Mouse (Mus musculus) heart, embryonic 13.5 days (tissue): ENCODE measurements around the gene Vps36. TPM values are rescaled to one million over a fixed set of nuclear protein-coding genes. Genes with fewer than 3 reads are reported as not detected.

Experiments used
- ATAC-seq: fragments of 200-750 bp; cut with Nextera tagmentation; 2 replicates; pipeline ENCODE4 v1.8.0; 2017; ENCODE audit warnings: moderate TSS enrichment; ENCODE audit not compliant: insufficient number of reproducible peaks, low FRiP score, low TSS enrichment; ENCODE audit errors: extremely low read depth
- H3K27ac ChIP-seq: fragments of 300-500 bp; sonication (generic); replicated peaks from 2 replicates; pipeline ENCODE4 v1.5.1; 2015; ENCODE audit warnings: moderate library complexity, mild to moderate bottlenecking, inconsistent platforms
- H3K27me3 ChIP-seq: fragments of 300-500 bp; sonication (generic); replicated peaks from 2 replicates; pipeline ENCODE4 v1.6.1; 2015; ENCODE audit warnings: mild to moderate bottlenecking, inconsistent platforms
- H3K36me3 ChIP-seq: fragments of 300-500 bp; sonication (generic); 2 replicates; pipeline ENCODE4 v1.6.1; 2015; ENCODE audit warnings: mild to moderate bottlenecking, inconsistent platforms
- H3K4me1 ChIP-seq: fragments of 300-500 bp; sonication (generic); 2 replicates; pipeline ENCODE4 v1.6.1; 2015; ENCODE audit warnings: inconsistent platforms
- H3K4me2 ChIP-seq: fragments of 300-500 bp; sonication (generic); 2 replicates; pipeline ENCODE4 v1.6.1; 2015; ENCODE audit warnings: inconsistent platforms, mild to moderate bottlenecking, moderate library complexity
- H3K4me3 ChIP-seq: fragments of 300-500 bp; sonication (generic); 2 replicates; pipeline ENCODE4 v1.5.1; 2015; ENCODE audit warnings: moderate library complexity, mild to moderate bottlenecking, inconsistent platforms
- H3K9ac ChIP-seq: fragments of 300-500 bp; sonication (generic); 2 replicates; pipeline ENCODE4 v1.6.1; 2015; ENCODE audit warnings: inconsistent platforms, mild to moderate bottlenecking, moderate library complexity
- H3K9me3 ChIP-seq: fragments of 300-500 bp; sonication (generic); 2 replicates; pipeline ENCODE4 v1.6.1; 2016; ENCODE audit warnings: inconsistent platforms
- WGBS: fragments of 180-500 bp; shearing (Covaris S2); methylation state at CpG from one replicate; pipeline ENCODE4 v1.1.7; 2015; ENCODE audit warnings: mixed read lengths; 5-methylcytosine and 5-hydroxymethylcytosine counted together
- polyA plus RNA-seq: library from polyadenylated mRNA; unstranded; fragments of >200 nt; fragmentation: Nextera tagmentation; extraction: Ambion mirVana; gene quantifications from 2 replicates; pipeline ENCODE4 v1.2.1, GENCODE M21; 2015

The Vps36 gene
- polyA plus RNA-seq, 1 experiment from 2014 or later, result 22.6 TPM

- 52% methylated on average over 8 of the region's 8 CpGs for WGBS
- H3K4me3 ChIP-seq, result peak overlapping the region; percentile 71
- H3K9ac ChIP-seq, result peak overlapping the region; percentile 47; the same call in 1 of the 2 replicates
- peaks cover 14% of the 10 kb centered on the region; the same call in 1 of the 2 replicates for H3K27me3 ChIP-seq
- peaks cover 19% of the 10 kb centered on the region for H3K4me1 ChIP-seq
- H3K4me2 ChIP-seq, result peak overlapping the region; percentile 94
- peaks cover 24% of the 10 kb centered on the region for H3K36me3 ChIP-seq
- no peaks in the 10 kb centered on the region for H3K9me3 ChIP-seq
- H3K27ac ChIP-seq, result peak overlapping the region; percentile 57
- no peak for ATAC-seq
Measured at GRCm38 (mm10) chr8:22226361-22226760, 33.8 kb downstream of the Vps36 start.

- under 1% methylated on average over 39 of the region's 39 CpGs for WGBS
- peak within 1 kb of the TSS; percentile 83 for H3K9ac ChIP-seq
- peaks cover 16% of the 10 kb centered on the region for H3K36me3 ChIP-seq
- peaks cover 14% of the 10 kb centered on the region; the same call in 1 of the 2 replicates for H3K27me3 ChIP-seq
- peak within 1 kb of the TSS; percentile 71 for H3K4me3 ChIP-seq
- H3K4me2 ChIP-seq, result peak within 1 kb of the TSS; percentile 94
- ATAC-seq, result peak; percentile 68
- no peaks in the 10 kb centered on the region for H3K9me3 ChIP-seq
- H3K27ac ChIP-seq, result peak within 1 kb of the TSS; percentile 78
- peaks cover 19% of the 10 kb centered on the region for H3K4me1 ChIP-seq
Measured at GRCm38 (mm10) chr8:22227061-22227877, 34.7 kb downstream of the Vps36 start, which contains the start of gene Thsd1. Thsd1 (plus strand) TSS chr8:22227313.

GRCm38 (mm10) chr8:22228621-22229020 lies 36.0 kb downstream of the Vps36 start:
- H3K9ac ChIP-seq, result peak overlapping the region; percentile 83
- WGBS, result 39% methylated on average over 7 of the region's 7 CpGs
- peak overlapping the region; percentile 71 for H3K4me3 ChIP-seq
- ATAC-seq, result no peak
- peaks cover 14% of the 10 kb centered on the region; the same call in 1 of the 2 replicates for H3K27me3 ChIP-seq
- H3K9me3 ChIP-seq, result no peaks in the 10 kb centered on the region
- H3K27ac ChIP-seq, result peak overlapping the region; percentile 78
- peaks cover 19% of the 10 kb centered on the region for H3K4me1 ChIP-seq
- peaks cover 5% of the 10 kb centered on the region for H3K36me3 ChIP-seq
- H3K4me2 ChIP-seq, result peak overlapping the region; percentile 94

DNA sequence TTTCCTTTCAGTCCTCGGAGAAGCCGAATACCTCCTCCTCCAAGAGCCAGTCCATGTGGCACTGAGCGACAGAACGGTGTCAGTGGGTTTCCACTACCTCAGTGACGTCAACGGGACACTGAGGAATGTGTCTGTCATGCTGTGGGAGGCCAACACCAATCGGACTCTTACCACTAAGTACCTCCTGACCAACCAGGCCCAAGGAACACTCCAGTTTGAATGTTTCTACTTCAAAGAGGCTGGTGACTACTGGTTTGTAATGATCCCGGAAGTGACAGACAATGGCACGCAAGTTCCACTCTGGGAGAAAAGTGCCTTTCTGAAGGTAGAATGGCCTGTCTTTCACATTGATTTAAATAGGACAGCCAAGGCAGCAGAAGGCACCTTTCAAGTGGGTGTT lies 50.4 kb downstream of the Vps36 start:
- Histone ChIP-seq H3K4me1 (peaks cover 4% of the 10 kb centered on the region; the same call in 1 of the 2 replicates), H3K4me3 (no peak overlapping the region), H3K27me3 (no peaks in the 10 kb centered on the region), H3K9me3 (no peaks in the 10 kb centered on the region), H3K9ac (no peak overlapping the region), H3K27ac (no peak overlapping the region), H3K4me2 (no peak overlapping the region), H3K36me3 (peaks cover 11% of the 10 kb centered on the region)
- WGBS, result 78% methylated on average over 9 of the region's 9 CpGs
- ATAC-seq, result no peak

GRCm38 (mm10) chr8:22245663-22246062 lies 53.1 kb downstream of the Vps36 start:
- Histone ChIP-seq H3K4me3 (no peak overlapping the region), H3K9me3 (no peaks in the 10 kb centered on the region), H3K4me2 (no peak overlapping the region), H3K36me3 (0 out of 2 replicates have a peak, but pooled peaks cover under 1% of the 10 kb centered on the region), H3K27ac (no peak overlapping the region), H3K4me1 (peaks cover 4% of the 10 kb centered on the region; the same call in 1 of the 2 replicates), H3K27me3 (no peaks in the 10 kb centered on the region), H3K9ac (no peak overlapping the region)
- no peak for ATAC-seq
- 50% methylated on average over 1 of the region's 1 CpGs for WGBS

- 85% methylated on average over 12 of the region's 12 CpGs for WGBS
- ATAC-seq, result no peak
Measured at GRCm38 (mm10) chr8:22247956-22248355, 55.3 kb downstream of the Vps36 start.

GRCm38 (mm10) chr8:22249080-22249479 lies 56.5 kb downstream of the Vps36 start:
- peaks cover 27% of the 10 kb centered on the region for H3K36me3 ChIP-seq
- no peak for ATAC-seq
- no peak overlapping the region for H3K4me2 ChIP-seq
- no peaks in the 10 kb centered on the region for H3K27me3 ChIP-seq
- no peak overlapping the region for H3K4me3 ChIP-seq
- H3K27ac ChIP-seq, result no peak overlapping the region
- WGBS, result 75% methylated on average over 9 of the region's 9 CpGs
- H3K4me1 ChIP-seq, result no peaks in the 10 kb centered on the region; the same call in 1 of the 2 replicates
- no peak overlapping the region for H3K9ac ChIP-seq
- H3K9me3 ChIP-seq, result peaks cover 3% of the 10 kb centered on the region

More at GRCm38 (mm10) chr8:22247956-22248355, 55.3 kb downstream of the Vps36 start:
- H3K4me2 ChIP-seq, result no peak overlapping the region
- H3K9ac ChIP-seq, result no peak overlapping the region
- H3K4me1 ChIP-seq, result peaks cover 3% of the 10 kb centered on the region; the same call in 1 of the 2 replicates
- H3K27ac ChIP-seq, result no peak overlapping the region
- H3K27me3 ChIP-seq, result no peaks in the 10 kb centered on the region
- peaks cover 16% of the 10 kb centered on the region for H3K36me3 ChIP-seq
- H3K4me3 ChIP-seq, result no peak overlapping the region
- H3K9me3 ChIP-seq, result no peaks in the 10 kb centered on the region

DNA sequence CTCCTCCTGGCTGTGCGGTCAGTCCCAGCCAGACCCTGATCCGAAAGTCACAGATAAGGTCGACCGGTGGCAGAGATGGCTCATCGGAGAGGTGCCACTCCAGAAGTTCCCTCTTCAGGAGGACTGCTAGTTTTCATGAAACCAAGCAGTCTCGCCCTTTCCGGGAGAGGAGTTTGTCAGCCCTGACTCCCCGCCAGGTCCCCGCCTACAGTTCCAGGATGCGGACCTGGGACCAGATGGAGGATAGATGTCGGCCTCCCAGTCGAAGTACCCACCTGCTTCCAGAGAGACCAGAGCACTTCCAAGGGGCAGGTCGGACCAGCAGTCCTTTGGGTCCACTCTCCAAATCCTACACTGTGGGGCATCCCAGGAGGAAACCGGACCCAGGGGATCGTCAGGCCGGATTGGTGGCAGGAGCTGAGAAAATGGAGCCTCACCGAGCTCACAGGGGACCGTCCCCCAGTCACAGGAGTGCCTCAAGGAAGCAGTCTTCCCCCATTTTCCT lies 66.4 kb downstream of the Vps36 start:
- no peak overlapping the region for H3K27ac ChIP-seq
- no peak for ATAC-seq
- no peaks in the 10 kb centered on the region for H3K27me3 ChIP-seq
- H3K9me3 ChIP-seq, result peaks cover 2% of the 10 kb centered on the region
- H3K4me3 ChIP-seq, result no peak overlapping the region
- H3K36me3 ChIP-seq, result peaks cover 26% of the 10 kb centered on the region
- 70% methylated on average over 18 of the region's 18 CpGs for WGBS
- no peak overlapping the region for H3K9ac ChIP-seq
- no peak overlapping the region for H3K4me2 ChIP-seq
- H3K4me1 ChIP-seq, result peaks cover 18% of the 10 kb centered on the region

DNA sequence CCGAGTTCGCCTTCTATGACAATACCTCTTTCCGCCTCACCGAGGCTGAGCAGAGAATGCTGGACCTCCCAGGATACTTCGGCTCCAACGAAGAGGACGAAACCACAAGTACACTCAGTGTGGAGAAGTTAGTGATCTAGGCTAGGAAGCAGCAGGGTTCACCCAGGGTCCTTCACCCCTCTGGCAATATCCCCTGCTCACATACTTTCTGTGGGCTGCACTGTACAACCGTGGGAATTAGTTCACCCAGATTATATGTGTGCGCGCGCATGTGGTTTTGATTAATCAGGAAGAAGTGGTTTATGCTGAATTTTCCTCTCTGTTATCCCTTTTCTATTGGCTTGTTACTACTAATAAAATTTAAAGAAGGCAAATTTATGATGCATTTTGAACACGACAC lies 66.9 kb downstream of the Vps36 start:
- Histone ChIP-seq H3K4me1 (peaks cover 18% of the 10 kb centered on the region), H3K4me2 (no peak overlapping the region), H3K27me3 (no peaks in the 10 kb centered on the region), H3K36me3 (peaks cover 20% of the 10 kb centered on the region), H3K9ac (no peak overlapping the region), H3K9me3 (no peaks in the 10 kb centered on the region), H3K27ac (no peak overlapping the region), H3K4me3 (no peak overlapping the region)
- no peak for ATAC-seq
- WGBS, result 73% methylated on average over 12 of the region's 12 CpGs

DNA sequence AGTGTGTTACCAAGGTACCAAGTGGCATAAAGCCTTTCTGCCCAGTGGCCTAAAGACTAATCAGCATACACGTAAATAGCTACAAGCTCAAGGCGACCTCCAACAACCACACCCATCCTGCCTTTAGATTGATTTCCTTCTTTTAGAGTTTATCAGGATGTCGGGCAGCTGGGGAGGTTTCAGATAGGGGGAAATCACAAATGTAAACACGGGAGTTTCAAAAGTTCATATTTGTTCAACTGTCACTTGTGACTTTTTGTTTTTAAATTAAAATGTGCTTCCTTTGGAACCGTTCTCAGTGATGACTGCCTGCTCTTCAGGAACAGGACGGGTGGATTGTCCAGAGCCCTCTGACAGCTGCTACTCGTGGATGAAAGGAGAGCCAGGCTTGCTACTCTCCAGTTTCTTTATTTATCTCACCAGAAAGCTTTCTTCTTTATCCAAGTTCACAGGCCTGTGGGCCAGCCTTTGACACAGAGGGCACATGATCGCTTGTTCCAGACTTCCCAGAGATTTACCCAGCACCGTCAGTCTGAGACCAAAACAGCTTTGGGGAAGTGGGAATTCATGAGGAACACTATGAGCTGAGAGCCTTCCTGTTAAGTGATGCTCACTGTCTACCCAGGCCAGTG lies 67.6 kb downstream of the Vps36 start:
- Histone ChIP-seq H3K4me1 (peaks cover 18% of the 10 kb centered on the region), H3K4me2 (peak overlapping the region; percentile 26; the same call in 1 of the 2 replicates), H3K36me3 (peaks cover 18% of the 10 kb centered on the region), H3K27me3 (no peaks in the 10 kb centered on the region), H3K27ac (peak overlapping the region; percentile 36; the same call in 1 of the 2 replicates), H3K9ac (no peak overlapping the region), H3K4me3 (no peak overlapping the region), H3K9me3 (no peaks in the 10 kb centered on the region)
- no peak for ATAC-seq
- WGBS, result 15% methylated on average over 9 of the region's 9 CpGs

DNA sequence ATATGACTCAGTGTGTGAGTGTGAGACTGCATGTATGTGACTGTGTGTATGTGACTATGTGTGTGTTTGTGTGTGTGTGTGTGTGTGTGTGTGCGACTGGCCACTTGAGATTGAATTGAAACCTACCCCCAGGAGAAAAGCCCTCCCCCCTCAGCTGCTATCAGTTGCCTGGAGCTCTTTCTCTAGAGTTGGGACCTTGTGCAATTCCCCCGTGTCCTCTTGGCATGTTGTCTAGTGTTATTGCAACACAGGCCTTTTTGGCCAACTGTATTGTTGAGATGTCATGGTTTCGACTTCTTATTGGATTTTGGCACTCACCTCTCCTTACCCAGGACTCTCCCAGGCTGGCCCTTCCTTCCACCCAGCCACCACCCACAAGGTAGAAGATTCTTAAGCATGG lies 69.7 kb downstream of the Vps36 start:
- WGBS, result 74% methylated on average over 3 of the region's 3 CpGs

More for the DNA sequence above, 69.7 kb downstream of the Vps36 start:
- H3K9me3 ChIP-seq, result no peaks in the 10 kb centered on the region
- no peak overlapping the region for H3K4me2 ChIP-seq
- no peaks in the 10 kb centered on the region for H3K27me3 ChIP-seq
- H3K27ac ChIP-seq, result no peak overlapping the region
- H3K36me3 ChIP-seq, result peaks cover 12% of the 10 kb centered on the region
- H3K9ac ChIP-seq, result no peak overlapping the region
- peaks cover 6% of the 10 kb centered on the region for H3K4me1 ChIP-seq
- no peak overlapping the region for H3K4me3 ChIP-seq
- ATAC-seq, result no peak
